Mouse (Mus musculus): ENCODE results near the gene Ccs. TPM values are rescaled to one million over a fixed set of nuclear protein-coding genes. Genes with fewer than 3 reads are reported as not detected.
A peak's percentile ranks its signal among the peaks of the same experiment; 100 is the strongest.
"Not testable (repeated sequence)": the region's sequence is repeated elsewhere in the genome, so short reads cannot be mapped to it uniquely, and the experiment has no call there.

Ccs gene
- polyA plus RNA-seq (2015; fragmentation: Nextera tagmentation; extraction: Ambion mirVana), result 51.1 and 54.1 TPM in 2 replicates

DNA sequence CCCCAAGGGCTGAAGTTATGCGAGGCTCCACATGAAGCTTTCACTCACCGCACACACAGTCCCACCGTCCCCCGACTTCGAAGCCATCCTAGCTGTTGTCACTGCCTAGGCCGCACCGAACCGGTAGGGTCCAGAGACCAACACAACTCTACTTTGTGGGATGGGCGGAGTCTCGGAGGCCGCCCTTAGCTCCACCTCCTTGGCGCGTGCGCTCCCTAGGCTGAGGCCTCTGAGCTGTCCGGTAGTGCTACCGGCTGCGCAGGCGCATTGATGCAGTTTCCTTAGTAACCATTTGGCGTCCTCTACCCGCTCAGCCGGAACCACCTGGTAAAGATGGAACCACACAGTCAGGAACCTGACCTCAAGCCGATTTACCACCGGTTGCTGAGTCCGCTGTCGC is at the start of gene Ccs, which contains the start of gene Ccdc87:
TSS of gene Ccs (minus strand) at position 184 of the 400 bp plus-strand sequence.
TSS of gene Ccdc87 (plus strand) at position 218 of the 400 bp plus-strand sequence.
- Histone ChIP-seq H3K36me3 (no peaks in the 10 kb centered on the region), H3K4me2 (peak within 1 kb of the TSS; percentile 98), H3K4me1 (peaks cover 16% of the 10 kb centered on the region), H3K27ac (0 out of 2 replicates have a peak within 1 kb of the TSS, but pooled peaks have one; percentile 28), H3K9me3 (no peaks in the 10 kb centered on the region), H3K4me3 (replicated peaks) (peak within 1 kb of the TSS; percentile 66), H3K27me3 (replicated peaks) (peaks cover 14% of the 10 kb centered on the region), H3K9ac (peak within 1 kb of the TSS; percentile 25; the same call in 1 of the 2 replicates)
- WGBS, result under 1% methylated on average over 25 of the region's 25 CpGs
- ATAC-seq (ENCODE audit: insufficient read depth, low FRiP score, low read depth), result peak; percentile 98

- Histone ChIP-seq H3K4me1 (0 out of 2 replicates have a peak, but pooled peaks cover 3% of the 10 kb centered on the region), H3K9me3 (no peaks in the 10 kb centered on the region), H3K4me3 (replicated peaks) (no peak overlapping the region), H3K9ac (no peak overlapping the region), H3K4me2 (no peak overlapping the region), H3K36me3 (no peaks in the 10 kb centered on the region), H3K27ac (no peak overlapping the region), H3K27me3 (replicated peaks) (no peaks in the 10 kb centered on the region)
- 81% methylated on average over 4 of the region's 4 CpGs for WGBS
- ATAC-seq (ENCODE audit: insufficient read depth, low FRiP score, low read depth), result no peak; the same call in 1 of the 2 replicates
Measured at GRCm38 (mm10) chr19:4883961-4884360, 44.8 kb upstream of the Ccs start.

DNA sequence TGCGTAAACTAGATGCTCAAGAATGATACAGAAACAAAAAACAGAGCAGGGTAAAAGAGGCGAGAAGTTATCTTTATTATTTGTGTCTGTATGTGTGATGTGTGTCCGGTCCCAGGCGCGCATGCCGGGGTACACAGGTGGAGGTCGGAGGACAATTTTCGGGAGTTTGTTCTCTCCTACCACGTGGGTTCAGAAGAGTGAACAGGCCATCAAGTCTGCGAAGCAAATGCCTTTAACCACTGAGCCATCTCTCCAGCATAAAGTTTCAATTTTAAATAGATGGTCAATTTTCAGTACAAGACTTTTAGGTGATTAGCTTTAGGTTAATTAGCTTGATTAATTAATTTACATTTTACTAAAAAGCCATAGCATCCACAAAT is 40.2 kb upstream of the Ccs start:
- 58% methylated on average over 10 of the region's 10 CpGs for WGBS
- no peaks in the 10 kb centered on the region for H3K9me3 ChIP-seq
- ATAC-seq (ENCODE audit: insufficient read depth, low FRiP score, low read depth), result no peak
- peak overlapping the region; percentile 95 for H3K4me2 ChIP-seq
- H3K9ac ChIP-seq, result no peak overlapping the region; the same call in 1 of the 2 replicates
- H3K27me3 ChIP-seq (replicated peaks), result 0 out of 2 replicates have a peak, but pooled peaks cover 4% of the 10 kb centered on the region
- H3K4me3 ChIP-seq (replicated peaks), result peak overlapping the region; percentile 98
- no peak overlapping the region for H3K27ac ChIP-seq
- no peaks in the 10 kb centered on the region for H3K36me3 ChIP-seq
- peaks cover 12% of the 10 kb centered on the region for H3K4me1 ChIP-seq

- 0 out of 2 replicates have a peak, but pooled peaks cover 4% of the 10 kb centered on the region for H3K27me3 ChIP-seq (replicated peaks)
- H3K9me3 ChIP-seq, result no peaks in the 10 kb centered on the region
- peak within 1 kb of the TSS; percentile 95 for H3K4me2 ChIP-seq
- peak within 1 kb of the TSS; percentile 86 for H3K9ac ChIP-seq
- H3K27ac ChIP-seq, result peak within 1 kb of the TSS; percentile 83
- H3K4me1 ChIP-seq, result peaks cover 12% of the 10 kb centered on the region
- peak; percentile 98 for ATAC-seq (ENCODE audit: insufficient read depth, low FRiP score, low read depth)
- peak within 1 kb of the TSS; percentile 98 for H3K4me3 ChIP-seq (replicated peaks)
- no peaks in the 10 kb centered on the region for H3K36me3 ChIP-seq
- WGBS, result under 1% methylated on average over 52 of the region's 52 CpGs
Measured at GRCm38 (mm10) chr19:4878405-4879323, 39.5 kb upstream of the Ccs start, which contains the start of gene Zdhhc24. Gene Zdhhc24 (plus strand): TSS chr19:4878668.

- Histone ChIP-seq H3K27ac (peak within 1 kb of the TSS; percentile 83), H3K27me3 (replicated peaks) (0 out of 2 replicates have a peak, but pooled peaks cover 4% of the 10 kb centered on the region), H3K4me1 (peaks cover 12% of the 10 kb centered on the region), H3K4me3 (replicated peaks) (peak within 1 kb of the TSS; percentile 98), H3K36me3 (no peaks in the 10 kb centered on the region), H3K4me2 (peak within 1 kb of the TSS; percentile 95), H3K9ac (peak within 1 kb of the TSS; percentile 86), H3K9me3 (no peaks in the 10 kb centered on the region)
- ATAC-seq (ENCODE audit: insufficient read depth, low FRiP score, low read depth), result no peak
- 4% methylated on average over 17 of the region's 17 CpGs for WGBS
Measured at GRCm38 (mm10) chr19:4877785-4878184, 38.7 kb upstream of the Ccs start, which contains the start of gene Actn3. Gene Actn3 (minus strand): TSS chr19:4877909.

DNA sequence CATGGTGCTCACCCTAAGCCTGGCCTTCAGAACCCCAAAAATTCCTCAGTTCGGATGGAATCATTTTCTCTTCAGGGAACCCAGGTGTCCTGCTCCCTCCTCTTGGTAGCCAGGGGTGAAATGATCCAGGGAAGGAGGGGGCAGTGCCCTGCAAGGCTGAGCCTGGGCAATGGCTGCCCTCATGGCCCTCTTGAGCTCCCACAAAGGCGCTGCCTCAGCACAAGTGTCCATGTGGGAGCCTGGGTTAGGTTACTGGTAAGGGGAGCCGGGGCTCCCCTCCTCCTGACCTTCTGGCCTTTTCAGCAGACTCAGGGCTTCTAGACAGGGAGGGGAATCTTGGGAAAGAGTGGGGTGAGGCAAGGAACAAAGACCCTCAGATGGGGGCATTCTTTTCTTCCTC is 37.6 kb upstream of the Ccs start:
- no peak for ATAC-seq (ENCODE audit: insufficient read depth, low FRiP score, low read depth)
- peaks cover 12% of the 10 kb centered on the region for H3K4me1 ChIP-seq
- H3K4me2 ChIP-seq, result no peak overlapping the region
- 0 out of 2 replicates have a peak, but pooled peaks cover 4% of the 10 kb centered on the region for H3K27me3 ChIP-seq (replicated peaks)
- H3K4me3 ChIP-seq (replicated peaks), result no peak overlapping the region
- no peak overlapping the region for H3K27ac ChIP-seq
- WGBS, result 59% methylated on average over 3 of the region's 3 CpGs
- no peak overlapping the region for H3K9ac ChIP-seq
- H3K9me3 ChIP-seq, result no peaks in the 10 kb centered on the region
- H3K36me3 ChIP-seq, result no peaks in the 10 kb centered on the region

DNA sequence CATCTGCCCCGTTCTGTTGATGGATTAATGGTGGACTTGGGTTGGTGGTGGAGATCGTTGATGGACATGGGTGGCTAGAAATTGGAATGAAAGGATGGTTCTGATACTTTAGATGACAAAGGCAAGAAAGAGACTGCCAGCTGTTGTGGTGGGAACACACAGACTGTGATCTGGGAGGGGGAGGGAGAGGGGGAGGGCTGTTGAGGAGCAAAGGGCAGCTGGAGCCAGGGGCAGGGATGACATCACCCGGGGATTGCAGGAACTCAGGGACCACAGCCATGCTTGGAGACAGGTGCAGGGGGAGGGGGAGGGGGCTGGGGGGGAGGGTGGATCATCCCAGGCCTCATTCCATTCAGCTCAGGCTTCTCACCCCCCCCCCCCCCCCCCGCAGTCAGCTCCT is 37.1 kb upstream of the Ccs start:
- H3K9me3 ChIP-seq, result no peaks in the 10 kb centered on the region
- no peak overlapping the region for H3K4me3 ChIP-seq (replicated peaks)
- WGBS, result 66% methylated on average over 3 of the region's 4 CpGs
- H3K36me3 ChIP-seq, result no peaks in the 10 kb centered on the region
- peaks cover 12% of the 10 kb centered on the region for H3K4me1 ChIP-seq
- 0 out of 2 replicates have a peak, but pooled peaks cover 4% of the 10 kb centered on the region for H3K27me3 ChIP-seq (replicated peaks)
- H3K4me2 ChIP-seq, result no peak overlapping the region
- no peak overlapping the region for H3K27ac ChIP-seq
- no peak for ATAC-seq (ENCODE audit: insufficient read depth, low FRiP score, low read depth)
- no peak overlapping the region for H3K9ac ChIP-seq

- H3K9me3 ChIP-seq; H3K36me3 ChIP-seq; H3K27me3 ChIP-seq (replicated peaks); ATAC-seq (ENCODE audit: insufficient read depth, low FRiP score, low read depth); H3K4me2 ChIP-seq; H3K4me3 ChIP-seq (replicated peaks); H3K9ac ChIP-seq; H3K27ac ChIP-seq: not testable (repeated sequence)
- 87% methylated on average over 1 of the region's 1 CpGs for WGBS
- peaks cover 12% of the 10 kb centered on the region for H3K4me1 ChIP-seq
Measured at GRCm38 (mm10) chr19:4874613-4875012, 35.5 kb upstream of the Ccs start.

DNA sequence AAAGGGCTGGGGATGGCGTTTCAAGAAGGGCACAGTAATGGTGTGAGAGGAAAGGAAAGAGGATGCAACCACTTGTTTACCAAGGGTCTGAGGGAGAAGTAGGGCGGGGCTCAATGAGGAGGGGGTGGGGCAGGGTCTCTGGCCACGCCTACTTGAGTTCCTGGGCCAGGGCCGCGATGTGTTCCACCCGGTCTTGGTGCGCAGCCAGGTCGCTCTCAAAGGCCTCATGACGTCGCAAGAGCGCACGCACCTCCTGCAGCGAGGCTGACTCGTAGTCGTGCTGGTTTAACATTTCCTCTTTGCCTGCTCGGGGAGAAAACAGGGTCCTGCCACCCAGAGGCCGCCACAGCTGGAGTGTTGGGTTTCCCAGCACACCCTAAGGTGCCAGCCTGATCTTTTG is 26.0 kb upstream of the Ccs start:
- Histone ChIP-seq H3K36me3 (no peaks in the 10 kb centered on the region), H3K4me3 (replicated peaks) (no peak overlapping the region), H3K4me1 (no peaks in the 10 kb centered on the region), H3K9me3 (no peaks in the 10 kb centered on the region), H3K27ac (no peak overlapping the region), H3K27me3 (replicated peaks) (0 out of 2 replicates have a peak, but pooled peaks cover 5% of the 10 kb centered on the region), H3K4me2 (peak overlapping the region; percentile 40), H3K9ac (no peak overlapping the region)
- ATAC-seq (ENCODE audit: insufficient read depth, low FRiP score, low read depth), result 0 out of 2 replicates have a peak, but pooled peaks have one; percentile 37
- 5% methylated on average over 17 of the region's 17 CpGs for WGBS

- Histone ChIP-seq H3K4me3 (replicated peaks) (no peak overlapping the region), H3K27me3 (replicated peaks) (0 out of 2 replicates have a peak, but pooled peaks cover 5% of the 10 kb centered on the region), H3K9ac (no peak overlapping the region), H3K27ac (no peak overlapping the region), H3K9me3 (no peaks in the 10 kb centered on the region), H3K4me2 (no peak overlapping the region), H3K36me3 (no peaks in the 10 kb centered on the region), H3K4me1 (no peaks in the 10 kb centered on the region)
- 65% methylated on average over 6 of the region's 6 CpGs for WGBS
- no peak for ATAC-seq (ENCODE audit: insufficient read depth, low FRiP score, low read depth)
Measured at GRCm38 (mm10) chr19:4863048-4863447, 23.9 kb upstream of the Ccs start.

GRCm38 (mm10) chr19:4859081-4859480 is 19.9 kb upstream of the Ccs start:
- H3K4me3 ChIP-seq (replicated peaks), result no peak overlapping the region
- H3K27ac ChIP-seq, result no peak overlapping the region
- H3K9me3 ChIP-seq, result no peaks in the 10 kb centered on the region
- no peaks in the 10 kb centered on the region for H3K27me3 ChIP-seq (replicated peaks)
- 65% methylated on average over 6 of the region's 6 CpGs for WGBS
- peaks cover 11% of the 10 kb centered on the region; the same call in 1 of the 2 replicates for H3K4me1 ChIP-seq
- ATAC-seq (ENCODE audit: insufficient read depth, low FRiP score, low read depth), result peak; percentile 91
- no peak overlapping the region for H3K4me2 ChIP-seq
- H3K36me3 ChIP-seq, result no peaks in the 10 kb centered on the region
- H3K9ac ChIP-seq, result no peak overlapping the region

- H3K9ac ChIP-seq, result no peak overlapping the region
- H3K4me3 ChIP-seq (replicated peaks), result peak overlapping the region; percentile 56
- H3K9me3 ChIP-seq, result no peaks in the 10 kb centered on the region
- no peaks in the 10 kb centered on the region for H3K27me3 ChIP-seq (replicated peaks)
- WGBS, result 80% methylated on average over 4 of the region's 4 CpGs
- no peak overlapping the region for H3K27ac ChIP-seq
- H3K4me1 ChIP-seq, result peaks cover 11% of the 10 kb centered on the region; the same call in 1 of the 2 replicates
- peak overlapping the region; percentile 96 for H3K4me2 ChIP-seq
- no peak for ATAC-seq (ENCODE audit: insufficient read depth, low FRiP score, low read depth)
- no peaks in the 10 kb centered on the region for H3K36me3 ChIP-seq
Measured at GRCm38 (mm10) chr19:4855951-4856350, 16.8 kb upstream of the Ccs start.
